Mouse (Mus musculus) forebrain, embryonic 15.5 days (tissue): ENCODE measurements around the gene Tnks2. TPM values are rescaled to one million over a fixed set of nuclear protein-coding genes. Genes with fewer than 3 reads are reported as not detected.
A peak's percentile ranks its signal among the peaks of the same experiment; 100 is the strongest.

Source experiments
- ATAC-seq: fragments of 200-750 bp; cut with Nextera tagmentation; replicated peaks from 2 replicates; pipeline ENCODE4 v1.8.0; 2017; ENCODE audit warnings: mild to moderate bottlenecking, moderate TSS enrichment, moderate library complexity
- H3K27ac ChIP-seq: fragments of 300-500 bp; sonication (generic); replicated peaks from 2 replicates; pipeline ENCODE4 v1.5.1; 2015; ENCODE audit warnings: mild to moderate bottlenecking, inconsistent platforms
- H3K27me3 ChIP-seq: fragments of 300-500 bp; sonication (generic); 2 replicates; pipeline ENCODE4 v1.6.1; 2015; ENCODE audit warnings: inconsistent platforms
- H3K36me3 ChIP-seq: fragments of 300-500 bp; sonication (generic); 2 replicates; pipeline ENCODE4 v1.6.1; 2015; ENCODE audit warnings: mild to moderate bottlenecking, inconsistent platforms
- H3K4me1 ChIP-seq: fragments of 300-500 bp; sonication (generic); 2 replicates; pipeline ENCODE4 v1.6.1; 2015; ENCODE audit warnings: inconsistent platforms
- H3K4me2 ChIP-seq: fragments of 300-500 bp; sonication (generic); replicated peaks from 2 replicates; pipeline ENCODE4 v1.6.1; 2015; ENCODE audit warnings: mild to moderate bottlenecking, inconsistent platforms
- H3K4me3 ChIP-seq: fragments of 300-500 bp; sonication (generic); 2 replicates; pipeline ENCODE4 v1.5.1; 2015; ENCODE audit warnings: mild to moderate bottlenecking, inconsistent platforms
- H3K9ac ChIP-seq: fragments of 300-500 bp; sonication (generic); replicated peaks from 2 replicates; pipeline ENCODE4 v1.6.1; 2015; ENCODE audit warnings: mild to moderate bottlenecking, inconsistent platforms
- H3K9me3 ChIP-seq: fragments of 300-500 bp; sonication (generic); 2 replicates; pipeline ENCODE4 v1.6.1; 2016; ENCODE audit warnings: inconsistent platforms
- WGBS: fragments of 180-500 bp; shearing (Covaris S2); methylation state at CpG from one replicate; pipeline ENCODE4 v1.1.7; 2015; ENCODE audit warnings: mixed read lengths; 5-methylcytosine and 5-hydroxymethylcytosine counted together
- polyA plus RNA-seq: library from polyadenylated mRNA; unstranded; fragments of >200 nt; fragmentation: Nextera tagmentation; extraction: Ambion mirVana; gene quantifications from 2 replicates; pipeline ENCODE4 v1.2.1, GENCODE M21; 2015

Tnks2 gene
- polyA plus RNA-seq, 1 experiment from 2014 or later, result 43.0 TPM

GRCm38 (mm10) chr19:36909676-36910292, 75.8 kb downstream of the Tnks2 start:
- Histone ChIP-seq H3K27me3 (no peaks in the 10 kb centered on the region), H3K27ac (no peak overlapping the region), H3K4me1 (peaks cover 7% of the 10 kb centered on the region), H3K36me3 (no peaks in the 10 kb centered on the region), H3K9ac (no peak overlapping the region), H3K4me2 (no peak overlapping the region), H3K4me3 (no peak overlapping the region), H3K9me3 (no peaks in the 10 kb centered on the region)
- ATAC-seq, result peak; percentile 36; the same call in 1 of the 2 replicates
- 30% methylated on average over 9 of the region's 9 CpGs for WGBS

- peaks cover 7% of the 10 kb centered on the region for H3K4me1 ChIP-seq
- no peak overlapping the region; the same call in 1 of the 2 replicates for H3K27ac ChIP-seq
- peak; percentile 68 for ATAC-seq
- H3K27me3 ChIP-seq, result no peaks in the 10 kb centered on the region
- H3K4me2 ChIP-seq, result no peak overlapping the region
- WGBS, result 13% methylated on average over 12 of the region's 12 CpGs
- H3K9ac ChIP-seq, result no peak overlapping the region
- H3K4me3 ChIP-seq, result no peak overlapping the region
- H3K9me3 ChIP-seq, result no peaks in the 10 kb centered on the region
- H3K36me3 ChIP-seq, result no peaks in the 10 kb centered on the region
Observed at GRCm38 (mm10) chr19:36910424-36911045, 76.5 kb downstream of the Tnks2 start.

GRCm38 (mm10) chr19:36913064-36913463, 79.0 kb downstream of the Tnks2 start:
- Histone ChIP-seq H3K36me3 (no peaks in the 10 kb centered on the region), H3K9ac (no peak overlapping the region), H3K9me3 (no peaks in the 10 kb centered on the region), H3K4me2 (no peak overlapping the region), H3K4me3 (no peak overlapping the region), H3K27me3 (no peaks in the 10 kb centered on the region), H3K4me1 (peaks cover 17% of the 10 kb centered on the region), H3K27ac (no peak overlapping the region)
- no peak for ATAC-seq
- 83% methylated on average over 7 of the region's 7 CpGs for WGBS

- Histone ChIP-seq H3K4me3 (no peak overlapping the region), H3K9me3 (no peaks in the 10 kb centered on the region), H3K4me1 (peaks cover 20% of the 10 kb centered on the region), H3K4me2 (no peak overlapping the region), H3K27me3 (no peaks in the 10 kb centered on the region), H3K27ac (no peak overlapping the region), H3K9ac (no peak overlapping the region), H3K36me3 (no peaks in the 10 kb centered on the region)
- 77% methylated on average over 4 of the region's 4 CpGs for WGBS
- no peak for ATAC-seq
Observed at GRCm38 (mm10) chr19:36916206-36916605, 82.2 kb downstream of the Tnks2 start.

GRCm38 (mm10) chr19:36916876-36917389, 82.9 kb downstream of the Tnks2 start:
- Histone ChIP-seq H3K27ac (no peak overlapping the region), H3K9ac (no peak overlapping the region)
- no peak for ATAC-seq

GRCm38 (mm10) chr19:36918441-36919301, 84.6 kb downstream of the Tnks2 start:
- peak overlapping the region; percentile 71 for H3K4me2 ChIP-seq
- peak overlapping the region; percentile 91 for H3K27ac ChIP-seq
- no peaks in the 10 kb centered on the region for H3K27me3 ChIP-seq
- under 1% methylated on average over 84 of the region's 85 CpGs for WGBS
- ATAC-seq, result peak; percentile 92
- H3K36me3 ChIP-seq, result no peaks in the 10 kb centered on the region
- H3K9ac ChIP-seq, result peak overlapping the region; percentile 73
- H3K9me3 ChIP-seq, result no peaks in the 10 kb centered on the region
- H3K4me1 ChIP-seq, result peaks cover 20% of the 10 kb centered on the region
- H3K4me3 ChIP-seq, result peak overlapping the region; percentile 87

More at GRCm38 (mm10) chr19:36916876-36917389, 82.9 kb downstream of the Tnks2 start:
- no peak overlapping the region for H3K4me3 ChIP-seq
- H3K9me3 ChIP-seq, result no peaks in the 10 kb centered on the region
- 90% methylated on average over 1 of the region's 1 CpGs for WGBS
- peaks cover 20% of the 10 kb centered on the region for H3K4me1 ChIP-seq
- 0 out of 2 replicates have a peak overlapping the region, but pooled peaks have one; percentile 16 for H3K4me2 ChIP-seq
- no peaks in the 10 kb centered on the region for H3K36me3 ChIP-seq
- H3K27me3 ChIP-seq, result no peaks in the 10 kb centered on the region

- Histone ChIP-seq H3K4me3 (peak within 1 kb of the TSS; percentile 87), H3K9me3 (no peaks in the 10 kb centered on the region), H3K27me3 (no peaks in the 10 kb centered on the region), H3K4me1 (peaks cover 20% of the 10 kb centered on the region), H3K9ac (peak within 1 kb of the TSS; percentile 73), H3K27ac (peak within 1 kb of the TSS; percentile 91), H3K4me2 (peak within 1 kb of the TSS; percentile 71), H3K36me3 (no peaks in the 10 kb centered on the region)
- ATAC-seq, result peak; percentile 9; the same call in 1 of the 2 replicates
- WGBS, result 3% methylated on average over 12 of the region's 12 CpGs
Observed at GRCm38 (mm10) chr19:36919466-36919865, 85.4 kb downstream of the Tnks2 start, which contains the start of gene Fgfbp3. Fgfbp3 (minus strand) TSS chr19:36919615.

GRCm38 (mm10) chr19:36922015-36922414, 88.0 kb downstream of the Tnks2 start:
- ATAC-seq, result no peak
- whole genome bisulfite sequencing, result 41% methylated on average over 2 of the region's 2 CpGs
- H3K36me3 ChIP-seq, result no peaks in the 10 kb centered on the region
- no peak overlapping the region for H3K4me3 ChIP-seq
- no peaks in the 10 kb centered on the region for H3K27me3 ChIP-seq
- no peaks in the 10 kb centered on the region for H3K9me3 ChIP-seq
- no peak overlapping the region for H3K4me2 ChIP-seq
- H3K27ac ChIP-seq, result no peak overlapping the region
- peaks cover 30% of the 10 kb centered on the region for H3K4me1 ChIP-seq
- H3K9ac ChIP-seq, result no peak overlapping the region

GRCm38 (mm10) chr19:36922936-36923335, 88.9 kb downstream of the Tnks2 start:
- Histone ChIP-seq H3K9ac (no peak overlapping the region), H3K4me3 (no peak overlapping the region), H3K27me3 (no peaks in the 10 kb centered on the region), H3K4me2 (no peak overlapping the region), H3K4me1 (peaks cover 32% of the 10 kb centered on the region), H3K36me3 (no peaks in the 10 kb centered on the region), H3K9me3 (no peaks in the 10 kb centered on the region), H3K27ac (no peak overlapping the region)
- ATAC-seq, result no peak
- WGBS, result 56% methylated on average over 3 of the region's 3 CpGs

- Histone ChIP-seq H3K4me2 (peak within 1 kb of the TSS; percentile 72), H3K27ac (peak within 1 kb of the TSS; percentile 95), H3K9ac (peak within 1 kb of the TSS; percentile 76), H3K4me3 (peak within 1 kb of the TSS; percentile 84), H3K36me3 (no peaks in the 10 kb centered on the region), H3K27me3 (no peaks in the 10 kb centered on the region), H3K4me1 (peaks cover 29% of the 10 kb centered on the region), H3K9me3 (no peaks in the 10 kb centered on the region)
- peak; percentile 97 for ATAC-seq
- WGBS, result under 1% methylated on average over 93 of the region's 98 CpGs
Observed at GRCm38 (mm10) chr19:36925671-36926552, 91.9 kb downstream of the Tnks2 start, which contains the start of gene Btaf1. Btaf1 (plus strand) TSS chr19:36926079.
